Mouse (Mus musculus) embryonic facial prominence, embryonic 14.5 days (tissue): ENCODE data around the gene Dhrs1. TPM values are rescaled to one million over a fixed set of nuclear protein-coding genes. Genes with fewer than 3 reads are reported as not detected.

Experiments
- ATAC-seq: fragments of 200-750 bp; cut with Nextera tagmentation; 2 replicates; pipeline ENCODE4 v1.8.0; 2017; ENCODE audit warnings: low read depth, moderate number of reproducible peaks, moderate TSS enrichment
- DNase-seq: peaks from one replicate; pipeline ENCODE4 v3.0.0-alpha.2; 2015; ENCODE audit warnings: low spot score
- H3K27ac ChIP-seq: fragments of 300-500 bp; sonication (generic); replicated peaks from 2 replicates; pipeline ENCODE4 v1.5.1; 2014; ENCODE audit warnings: low read depth, mild to moderate bottlenecking, low read length, moderate library complexity
- H3K27me3 ChIP-seq: fragments of 300-500 bp; sonication (generic); replicated peaks from 2 replicates; pipeline ENCODE4 v1.6.1; 2014; ENCODE audit warnings: low read length; ENCODE audit not compliant: control insufficient read depth, insufficient read depth
- H3K36me3 ChIP-seq: fragments of 300-500 bp; sonication (generic); 2 replicates; pipeline ENCODE4 v1.6.1; 2014; ENCODE audit warnings: low read length, mixed read lengths; ENCODE audit not compliant: control insufficient read depth, insufficient read depth
- H3K4me1 ChIP-seq: fragments of 300-500 bp; sonication (generic); 2 replicates; pipeline ENCODE4 v1.6.1; 2014; ENCODE audit warnings: antibody characterized with exemption, low read length; ENCODE audit not compliant: control insufficient read depth, insufficient read depth
- H3K4me2 ChIP-seq: fragments of 300-500 bp; sonication (generic); 2 replicates; pipeline ENCODE4 v1.6.1; 2014; ENCODE audit warnings: low read depth, mild to moderate bottlenecking, low read length, moderate library complexity, mixed read lengths
- H3K4me3 ChIP-seq: fragments of 300-500 bp; sonication (generic); 2 replicates; pipeline ENCODE4 v1.5.1; 2014; ENCODE audit warnings: low read depth, mild to moderate bottlenecking, low read length
- H3K9ac ChIP-seq: fragments of 300-500 bp; sonication (generic); 2 replicates; pipeline ENCODE4 v1.6.1; 2014; ENCODE audit warnings: low read depth, mild to moderate bottlenecking, low read length, moderate library complexity, mixed read lengths
- H3K9me3 ChIP-seq: fragments of 300-500 bp; sonication (generic); 2 replicates; pipeline ENCODE4 v1.6.1; 2016; ENCODE audit warnings: low read length; ENCODE audit not compliant: control insufficient read depth
- WGBS: fragments of 180-500 bp; shearing (Covaris S2); extraction: QIAGEN DNeasy Blood & Tissue Kit; methylation state at CpG from one replicate; pipeline ENCODE4 v1.1.7; 2014; 5-methylcytosine and 5-hydroxymethylcytosine counted together
- polyA plus RNA-seq: library from polyadenylated mRNA; unstranded; fragments of >200 nt; fragmentation: Nextera tagmentation; extraction: Ambion mirVana; gene quantifications from 2 replicates; pipeline ENCODE4 v1.2.1, GENCODE M21; 2014

The Dhrs1 gene
- polyA plus RNA-seq, 1 experiment from 2014 or later = 76.5 TPM

DNA sequence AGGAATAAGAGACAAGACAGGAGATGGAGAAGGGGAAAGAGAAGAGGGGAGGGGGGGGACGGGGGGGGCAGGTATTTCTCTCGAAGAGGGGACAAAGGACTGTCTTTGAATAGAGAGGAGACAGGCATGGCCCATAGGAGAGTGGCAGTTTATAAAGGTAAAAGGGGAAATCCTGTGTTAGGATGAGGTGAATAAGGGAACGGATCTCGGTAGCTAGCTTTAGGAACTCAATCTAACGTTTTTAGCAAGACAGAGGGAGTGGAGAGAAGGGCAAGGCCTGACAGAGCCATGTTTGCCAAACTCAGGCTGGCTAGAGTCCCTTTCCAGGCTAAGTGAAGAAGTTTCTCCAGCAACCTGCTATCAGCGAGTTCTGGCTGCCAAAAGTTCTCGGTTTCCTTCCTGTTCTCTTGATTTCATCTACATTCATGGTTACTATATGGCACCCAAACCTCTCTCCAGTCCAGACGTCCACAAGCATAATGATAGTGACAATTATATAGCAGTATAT lies 23.0 kb downstream of the Dhrs1 start:
- 0 out of 2 replicates have a peak, but pooled peaks cover 3% of the 10 kb centered on the region for H3K4me1 ChIP-seq
- DNase-seq (no peak), ATAC-seq (no peak)
- no peaks in the 10 kb centered on the region for H3K9me3 ChIP-seq
- H3K4me3 ChIP-seq = peak overlapping the region; percentile 84
- peak overlapping the region; percentile 62 for H3K4me2 ChIP-seq
- peaks cover 20% of the 10 kb centered on the region; the same call in 1 of the 2 replicates for H3K36me3 ChIP-seq
- peak overlapping the region; percentile 80 for H3K9ac ChIP-seq
- peak overlapping the region; percentile 79; the same call in 1 of the 2 replicates for H3K27ac ChIP-seq
- WGBS = 48% methylated on average over 8 of the region's 8 CpGs
- H3K27me3 ChIP-seq = no peaks in the 10 kb centered on the region

DNA sequence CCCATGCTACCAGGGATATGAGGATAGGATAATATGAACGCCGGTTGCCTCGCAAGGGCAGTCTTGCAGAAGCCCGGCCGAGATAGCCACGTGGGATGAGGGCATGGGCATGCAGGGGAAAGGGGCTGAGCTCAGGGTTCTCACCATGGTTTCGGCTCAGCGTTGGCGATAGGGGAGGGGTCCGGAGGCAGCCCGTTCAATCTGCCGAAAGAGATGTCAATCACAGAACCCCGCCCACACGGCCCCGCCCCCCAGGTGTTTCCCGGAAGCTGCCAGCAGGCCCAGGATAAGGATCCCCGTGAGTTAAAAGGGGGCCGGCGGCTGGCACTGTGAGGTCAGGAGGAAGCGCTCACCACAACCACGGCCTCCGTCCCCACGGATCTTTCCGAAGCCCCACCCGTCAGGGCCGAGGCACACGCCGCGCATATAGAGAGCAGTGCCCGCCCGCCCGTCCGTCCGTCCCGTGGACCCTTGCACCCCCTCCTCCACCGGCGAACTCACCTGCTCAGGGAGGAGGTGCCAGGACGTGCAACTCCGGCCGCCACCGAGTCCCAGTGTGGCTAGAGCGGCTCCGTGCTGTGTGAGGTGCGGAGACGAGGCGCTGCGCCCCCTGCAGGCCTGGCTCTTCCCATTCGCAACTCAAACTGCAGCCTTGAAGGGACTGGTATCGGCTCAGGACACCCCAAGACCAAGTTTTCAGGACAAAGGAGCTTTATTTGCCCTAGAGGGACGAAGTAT lies 23.6 kb downstream of the Dhrs1 start, which contains the start of gene Rabggta:
Gene Rabggta, minus strand, starts transcription at position 564 of the 738 bp plus-strand sequence.
- Histone ChIP-seq H3K4me2 (peak within 1 kb of the TSS; percentile 62), H3K9ac (peak within 1 kb of the TSS; percentile 80), H3K4me1 (0 out of 2 replicates have a peak, but pooled peaks cover 3% of the 10 kb centered on the region), H3K36me3 (peaks cover 24% of the 10 kb centered on the region), H3K4me3 (peak within 1 kb of the TSS; percentile 84), H3K27me3 (no peaks in the 10 kb centered on the region), H3K9me3 (no peaks in the 10 kb centered on the region), H3K27ac (peak within 1 kb of the TSS; percentile 79)
- ATAC-seq (peak; percentile 98), DNase-seq (peak; percentile 97)
- under 1% methylated on average over 31 of the region's 50 CpGs for WGBS

DNA sequence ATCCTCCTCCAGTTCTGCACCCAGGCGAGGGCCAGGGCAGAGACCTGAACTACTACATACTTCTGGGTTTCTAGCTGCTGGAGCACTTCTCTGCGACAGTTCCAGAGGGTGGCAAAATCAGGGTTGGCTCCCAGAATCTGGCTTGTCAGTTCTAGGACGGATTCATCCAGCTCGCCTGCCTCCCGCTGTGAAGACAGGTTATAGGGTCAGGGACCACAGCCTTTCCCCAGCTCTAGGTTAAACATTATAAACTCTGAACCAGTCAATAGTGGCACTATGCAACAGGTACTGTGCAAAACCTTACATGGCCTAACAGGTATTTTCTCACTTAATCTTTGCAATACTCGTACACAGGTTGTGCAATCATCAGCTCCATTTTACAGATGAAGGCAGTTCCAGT lies 24.4 kb downstream of the Dhrs1 start:
- H3K36me3 ChIP-seq = peaks cover 32% of the 10 kb centered on the region
- ATAC-seq = no peak

DNA sequence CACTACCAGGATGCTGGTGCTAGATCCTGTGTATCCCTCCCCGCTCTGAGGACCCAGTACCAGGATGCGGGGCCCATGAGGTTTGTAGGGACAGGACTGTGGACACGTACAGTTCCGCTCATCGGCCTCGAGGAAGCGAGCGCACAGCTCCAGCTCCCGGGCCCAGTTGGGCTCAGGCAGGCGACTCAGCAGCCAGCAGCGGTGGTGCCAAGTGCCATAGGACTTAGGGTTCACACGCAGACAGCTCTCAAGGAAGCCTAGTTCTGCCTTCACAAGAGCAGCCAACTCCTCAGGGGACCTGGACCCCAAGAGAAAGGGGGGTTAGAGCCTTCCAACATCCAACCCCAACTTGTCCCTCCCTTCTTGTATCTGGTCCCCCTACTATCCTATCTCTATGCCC lies 24.8 kb downstream of the Dhrs1 start:
- 92% methylated on average over 11 of the region's 12 CpGs for WGBS
- Histone ChIP-seq H3K36me3 (peaks cover 34% of the 10 kb centered on the region), H3K27ac (no peak overlapping the region), H3K27me3 (no peaks in the 10 kb centered on the region), H3K4me3 (no peak overlapping the region), H3K4me2 (0 out of 2 replicates have a peak overlapping the region, but pooled peaks have one; percentile 62), H3K4me1 (0 out of 2 replicates have a peak, but pooled peaks cover 3% of the 10 kb centered on the region), H3K9ac (no peak overlapping the region), H3K9me3 (no peaks in the 10 kb centered on the region)
- no peak for DNase-seq
- ATAC-seq = no peak

More for the DNA sequence above, 24.4 kb downstream of the Dhrs1 start:
- 0 out of 2 replicates have a peak, but pooled peaks cover 3% of the 10 kb centered on the region for H3K4me1 ChIP-seq
- DNase-seq = no peak
- peak overlapping the region; percentile 80; the same call in 1 of the 2 replicates for H3K9ac ChIP-seq
- 81% methylated on average over 6 of the region's 6 CpGs for WGBS
- no peak overlapping the region for H3K27ac ChIP-seq
- H3K4me2 ChIP-seq = peak overlapping the region; percentile 62
- H3K9me3 ChIP-seq = no peaks in the 10 kb centered on the region
- H3K27me3 ChIP-seq = no peaks in the 10 kb centered on the region
- H3K4me3 ChIP-seq = peak overlapping the region; percentile 84

DNA sequence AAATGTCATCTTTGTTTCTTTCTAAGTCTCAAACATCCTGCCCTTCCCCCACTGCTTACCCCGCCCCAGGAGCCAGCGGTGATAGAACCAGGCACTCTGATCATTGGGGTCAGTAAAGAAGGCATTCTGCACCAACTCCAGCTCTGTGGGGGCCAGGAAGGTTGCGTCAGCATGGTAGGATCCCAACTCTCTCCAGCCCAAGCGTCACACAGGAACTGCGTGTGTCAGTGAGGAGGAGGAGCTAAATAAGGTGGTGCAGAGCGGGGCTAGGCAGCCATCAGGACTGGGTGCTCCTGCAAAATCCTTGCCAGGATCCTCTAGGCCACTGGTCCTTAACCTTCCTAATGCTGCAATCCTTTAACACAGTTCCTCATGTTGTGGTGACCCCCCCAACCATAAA lies 25.8 kb downstream of the Dhrs1 start:
- 0 out of 2 replicates have a peak, but pooled peaks cover 3% of the 10 kb centered on the region for H3K4me1 ChIP-seq
- peaks cover 34% of the 10 kb centered on the region for H3K36me3 ChIP-seq
- no peak overlapping the region for H3K9ac ChIP-seq
- H3K4me2 ChIP-seq = no peak overlapping the region
- H3K27me3 ChIP-seq = no peaks in the 10 kb centered on the region
- DNase-seq (no peak), ATAC-seq (no peak)
- no peak overlapping the region for H3K27ac ChIP-seq
- WGBS = 85% methylated on average over 6 of the region's 6 CpGs
- H3K4me3 ChIP-seq = no peak overlapping the region
- no peaks in the 10 kb centered on the region for H3K9me3 ChIP-seq

DNA sequence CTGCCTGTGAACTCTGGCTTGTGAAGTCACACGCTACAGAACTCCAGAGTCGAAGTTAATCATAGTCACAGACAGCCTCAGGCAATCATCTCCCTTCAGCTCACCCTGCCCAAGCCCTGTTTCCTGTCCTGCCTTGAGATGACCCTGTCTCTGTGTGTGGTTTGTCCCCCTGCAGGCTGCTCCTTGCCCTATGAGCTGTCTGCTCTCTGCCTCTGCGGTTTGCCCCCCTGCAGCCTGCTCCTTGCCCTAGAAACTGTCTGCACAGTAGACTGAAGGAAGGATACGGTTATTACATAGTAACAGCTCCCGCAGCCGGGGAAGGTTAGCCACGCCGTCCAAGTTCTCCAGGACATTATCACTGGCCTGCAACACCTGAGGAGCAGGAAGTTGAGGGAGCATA lies 28.6 kb downstream of the Dhrs1 start:
- ATAC-seq (no peak), DNase-seq (no peak)
- H3K27ac ChIP-seq = no peak overlapping the region
- no peak overlapping the region for H3K9ac ChIP-seq
- H3K4me1 ChIP-seq = peaks cover 3% of the 10 kb centered on the region; the same call in 1 of the 2 replicates
- H3K27me3 ChIP-seq = peaks cover 15% of the 10 kb centered on the region
- H3K36me3 ChIP-seq = peaks cover 34% of the 10 kb centered on the region
- 47% methylated on average over 8 of the region's 8 CpGs for WGBS
- H3K4me3 ChIP-seq = no peak overlapping the region
- H3K4me2 ChIP-seq = no peak overlapping the region
- no peaks in the 10 kb centered on the region for H3K9me3 ChIP-seq

DNA sequence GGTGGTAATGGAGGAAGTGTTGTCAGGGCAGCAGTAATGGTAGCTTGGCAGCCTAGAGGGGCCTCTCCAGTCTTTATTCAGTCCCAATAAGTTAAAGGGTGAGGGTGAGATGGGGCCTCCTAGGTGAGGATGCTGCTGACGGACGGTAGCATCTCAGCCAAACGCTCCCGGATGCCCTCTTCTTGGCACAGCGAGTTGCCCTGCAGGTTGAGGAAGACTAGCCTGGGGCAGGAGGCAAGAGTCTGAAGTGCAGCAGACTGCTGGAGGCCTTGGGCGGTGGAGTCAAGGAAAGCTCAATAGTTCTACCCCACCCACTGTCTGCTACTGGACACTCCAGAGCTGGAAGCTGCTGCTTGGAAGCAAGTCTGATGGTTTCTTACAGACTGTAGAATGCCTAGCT lies 29.2 kb downstream of the Dhrs1 start:
- H3K9ac ChIP-seq = no peak overlapping the region
- ATAC-seq (no peak), DNase-seq (no peak)
- no peak overlapping the region for H3K4me2 ChIP-seq
- WGBS = 84% methylated on average over 6 of the region's 6 CpGs
- H3K36me3 ChIP-seq = peaks cover 34% of the 10 kb centered on the region
- no peaks in the 10 kb centered on the region for H3K9me3 ChIP-seq
- H3K27ac ChIP-seq = no peak overlapping the region
- H3K4me1 ChIP-seq = peaks cover 2% of the 10 kb centered on the region; the same call in 1 of the 2 replicates
- no peak overlapping the region for H3K4me3 ChIP-seq
- H3K27me3 ChIP-seq = peaks cover 15% of the 10 kb centered on the region

DNA sequence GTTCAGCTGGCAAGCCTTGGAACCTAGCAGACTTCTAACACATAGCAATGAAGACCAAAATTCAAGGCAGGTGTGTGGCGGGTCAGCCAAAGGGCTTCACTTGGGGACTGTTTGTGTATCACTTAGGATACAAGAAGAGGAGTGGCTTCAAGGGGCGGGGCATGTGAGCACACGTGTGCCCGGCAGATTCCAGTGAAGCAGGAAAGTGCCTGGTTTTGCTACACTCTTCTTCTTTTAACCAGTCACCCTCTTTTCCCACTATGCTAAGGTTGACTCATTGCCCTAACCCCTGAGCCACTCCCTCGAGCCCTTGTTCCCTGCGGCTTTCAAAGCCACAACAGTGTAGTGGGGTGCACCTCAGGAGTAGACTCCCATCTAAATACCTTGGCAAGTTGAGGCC lies 30.6 kb downstream of the Dhrs1 start:
- no peak overlapping the region for H3K4me2 ChIP-seq
- no peak overlapping the region for H3K9ac ChIP-seq
- H3K36me3 ChIP-seq = peaks cover 28% of the 10 kb centered on the region
- no peaks in the 10 kb centered on the region; the same call in 1 of the 2 replicates for H3K4me1 ChIP-seq
- H3K27ac ChIP-seq = no peak overlapping the region; the same call in 1 of the 2 replicates
- ATAC-seq (peak; percentile 50; the same call in 1 of the 2 replicates), DNase-seq (peak; percentile 44)
- WGBS = 23% methylated on average over 6 of the region's 6 CpGs
- H3K4me3 ChIP-seq = no peak overlapping the region
- H3K9me3 ChIP-seq = no peaks in the 10 kb centered on the region
- peaks cover 15% of the 10 kb centered on the region for H3K27me3 ChIP-seq
